Mouse (Mus musculus) subcutaneous adipose tissue, adult 2 months (tissue): ENCODE data around the gene Slc4a1ap. TPM values are rescaled to one million over a fixed set of nuclear protein-coding genes. Genes with fewer than 3 reads are reported as not detected.

Source experiments
- polyA plus RNA-seq: library from polyadenylated mRNA; depleted of rRNA; stranded (reverse); fragments of >200 nt; gene quantifications from 2 replicates; pipeline ENCODE4 v1.2.3, GENCODE M21; 2012; ENCODE audit warnings: low replicate concordance; rRNA removed

Slc4a1ap gene
- 13.4 and 18.6 TPM in 2 replicates for polyA plus RNA-seq

GRCm38 (mm10) chr5:31526354-31527116 lies at the start of gene Slc4a1ap:
Gene Slc4a1ap, plus strand, starts transcription at chr5:31526995.

DNA sequence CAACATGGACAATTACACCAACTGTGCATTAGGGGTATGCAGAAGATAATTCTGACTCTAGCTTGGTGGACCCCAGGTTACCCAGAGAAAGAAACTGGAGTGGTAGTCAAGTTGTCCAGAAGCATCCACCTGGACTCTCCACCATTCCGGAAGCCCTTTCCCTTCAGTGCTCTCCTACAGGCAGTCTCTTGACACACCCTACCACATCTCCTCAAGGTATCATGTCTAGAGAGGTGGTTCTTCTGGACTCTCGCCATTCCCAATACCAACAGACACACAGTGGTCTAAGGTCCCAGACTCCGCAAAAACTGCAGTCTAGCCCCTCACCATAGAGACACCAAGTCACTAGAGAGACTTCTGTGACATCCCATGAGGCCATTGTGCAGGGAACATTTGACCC lies 41.4 kb upstream of the Slc4a1ap start, which contains the start of gene 4930548H24Rik:
TSS of gene 4930548H24Rik (plus strand) at position 301 of the 400 bp plus-strand sequence.

DNA sequence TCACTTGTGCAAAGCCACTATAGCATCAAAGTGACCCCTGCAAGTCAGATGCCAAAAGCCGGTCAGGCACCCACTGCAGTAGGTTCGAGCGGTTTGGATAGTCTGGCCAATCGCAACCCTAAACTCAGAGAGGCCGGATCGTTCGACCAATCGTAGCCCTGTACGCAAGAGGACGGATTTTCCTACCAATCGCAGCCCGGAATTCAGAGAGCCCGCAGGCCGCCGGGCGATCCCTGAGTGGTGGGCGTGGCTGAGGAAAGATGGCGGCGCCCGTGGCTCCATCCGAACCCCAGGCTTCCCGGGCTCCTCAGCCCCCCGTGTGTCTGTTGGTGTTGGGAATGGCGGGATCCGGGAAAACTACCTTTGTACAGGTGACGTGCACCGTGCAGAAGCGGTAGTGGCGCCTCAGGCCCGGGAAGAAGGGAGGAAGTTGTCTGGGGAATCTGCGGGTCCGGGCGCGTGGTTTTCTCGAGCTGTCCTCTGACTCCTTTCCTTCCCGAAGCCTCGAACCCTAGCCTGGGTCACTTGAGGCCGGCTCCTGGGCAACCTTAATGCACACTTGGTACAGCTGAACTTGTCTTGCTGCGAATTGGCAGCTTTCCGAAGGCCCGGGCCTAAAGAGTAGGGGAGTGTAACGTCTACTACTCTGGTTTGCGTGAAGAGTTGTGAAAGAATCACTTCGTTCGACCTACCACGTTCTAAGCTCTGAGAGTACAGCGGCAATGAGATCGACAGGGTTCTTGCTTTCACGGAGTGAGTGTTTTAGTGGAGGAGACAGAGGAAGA lies 32.1 kb upstream of the Slc4a1ap start, which contains the start of gene Gpn1:
TSS of gene Gpn1 (plus strand) at position 229 of the 785 bp plus-strand sequence.

GRCm38 (mm10) chr5:31527707-31528106 lies 912 bp downstream of the Slc4a1ap start, which contains the start of gene Supt7l:
Gene Supt7l, minus strand, starts transcription at chr5:31527807.

DNA sequence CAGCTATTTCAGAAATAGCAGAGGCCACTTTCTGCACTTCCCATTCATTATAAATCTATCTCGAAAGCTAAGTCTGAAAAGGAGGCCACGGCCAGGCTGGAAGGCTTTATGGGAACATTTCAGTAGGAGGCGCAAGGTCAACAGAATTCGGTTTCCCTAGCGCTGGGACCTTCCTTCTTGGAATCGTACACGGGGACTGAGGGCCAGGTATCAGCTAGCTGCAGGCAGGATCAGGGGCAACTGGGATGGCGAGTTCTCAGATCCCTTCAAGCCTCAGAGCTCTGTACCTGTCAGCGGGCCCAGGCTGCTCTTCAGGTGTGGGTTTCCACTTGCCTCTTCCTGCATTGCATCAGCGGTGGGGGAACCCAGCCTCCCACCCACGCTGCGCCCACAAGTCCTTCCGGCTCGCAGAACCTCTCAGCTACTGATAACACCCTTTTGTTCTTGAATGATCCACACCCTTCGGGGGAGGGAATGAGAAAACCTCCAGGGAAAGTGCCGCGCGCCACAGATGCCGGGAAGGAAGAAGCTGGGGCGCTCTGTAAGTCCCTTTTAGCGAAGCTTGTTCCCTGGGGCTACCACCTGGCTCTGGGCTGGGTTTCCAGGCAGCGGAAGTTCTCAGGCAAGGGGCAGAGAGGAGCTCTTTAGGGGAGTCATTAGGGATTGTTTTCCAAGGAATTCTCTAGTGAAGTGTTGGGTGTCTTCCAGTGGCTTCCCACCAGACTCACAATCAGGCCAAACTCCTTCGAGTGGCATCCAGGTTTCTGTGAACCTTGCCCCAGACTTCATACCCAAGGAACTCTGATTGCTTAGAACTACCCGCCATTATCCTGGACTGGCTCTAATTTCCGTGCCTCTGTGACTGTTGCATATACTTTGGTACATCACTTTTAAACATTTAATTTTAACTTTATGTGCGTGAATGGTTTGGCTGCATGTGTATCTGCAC lies 70.0 kb downstream of the Slc4a1ap start, which contains the start of gene Mrpl33:
TSS of gene Mrpl33 (plus strand) at position 455 of the 949 bp plus-strand sequence.

Other genes starting within 250 kb of the Slc4a1ap start
- 40.7 and 63.3 TPM in 2 replicates for gene Ift172, start 235.9 kb upstream of the Slc4a1ap start, polyA plus RNA-seq
- gene Fndc4, start 230.9 kb upstream of the Slc4a1ap start, polyA plus RNA-seq: 7.7 and 46.5 TPM in 2 replicates
- gene Gckr, start 229.6 kb upstream of the Slc4a1ap start, polyA plus RNA-seq: 0.21 and 0.28 TPM in 2 replicates
- 12.3 and 19.9 TPM in 2 replicates for gene Zfp512, start 74.6 kb upstream of the Slc4a1ap start, polyA plus RNA-seq
- gene 4930548H24Rik, start 41.3 kb upstream of the Slc4a1ap start, polyA plus RNA-seq: 0.09 TPM in 1 of 2 replicates, not detected in the other
- gene Gpn1, start 32.3 kb upstream of the Slc4a1ap start, polyA plus RNA-seq: 13.5 and 22.9 TPM in 2 replicates
- gene Supt7l, start 812 bp downstream of the Slc4a1ap start, polyA plus RNA-seq: 17.4 and 20.7 TPM in 2 replicates
- gene Mrpl33, start 69.9 kb downstream of the Slc4a1ap start, polyA plus RNA-seq: 29.5 and 31.3 TPM in 2 replicates
- 3.9 and 5.9 TPM in 2 replicates for gene Rbks, start 170.6 kb downstream of the Slc4a1ap start, polyA plus RNA-seq
- gene Babam2, start 170.7 kb downstream of the Slc4a1ap start, polyA plus RNA-seq: 43.9 and 60.4 TPM in 2 replicates